Mouse (Mus musculus): Measurements from ENCODE around the gene Olfr802. TPM values are rescaled to one million over a fixed set of nuclear protein-coding genes. Genes with fewer than 3 reads are reported as not detected.

Olfr802 gene
- 0.03 TPM in 1 of 2 replicates, not detected in the other for polyA plus RNA-seq (2015; fragmentation: Nextera tagmentation; extraction: Ambion mirVana)

DNA sequence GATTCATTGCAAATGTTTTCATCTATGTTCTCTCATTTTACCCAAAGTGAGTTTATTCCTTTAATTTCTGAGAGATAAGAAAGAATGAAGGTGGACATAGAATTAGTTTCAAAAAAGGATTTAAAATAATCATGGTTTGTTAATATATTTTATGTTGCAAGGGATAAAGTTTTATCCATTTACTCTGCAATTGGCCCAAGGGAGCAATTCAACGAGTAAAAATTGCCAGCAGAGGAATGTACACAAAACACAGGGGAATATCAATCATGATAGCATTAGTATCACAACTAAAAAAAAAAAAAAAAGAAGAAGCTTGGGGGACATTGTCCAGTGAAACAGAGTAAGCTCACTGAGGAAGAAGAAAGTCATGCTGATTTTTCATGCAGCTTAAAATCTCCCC is at the start of gene Olfr802:
Gene Olfr802 (minus strand): TSS at position 101 of the 400 bp plus-strand sequence.
- no peaks in the 10 kb centered on the region for H3K4me1 ChIP-seq (ENCODE audit: insufficient read depth, low read length)
- H3K4me2 ChIP-seq (replicated peaks; ENCODE audit: low read depth, low read length) = no peak within 1 kb of the TSS
- no peak within 1 kb of the TSS for H3K4me3 ChIP-seq (ENCODE audit: low read length)
- ATAC-seq (ENCODE audit: low FRiP score, low TSS enrichment) = no peak
- no peaks in the 10 kb centered on the region for H3K36me3 ChIP-seq (ENCODE audit: insufficient read depth, low read length)
- H3K9me3 ChIP-seq (ENCODE audit: low read length) = no peaks in the 10 kb centered on the region
- no peak within 1 kb of the TSS for H3K9ac ChIP-seq (replicated peaks; ENCODE audit: low read length)
- no peak within 1 kb of the TSS for H3K27ac ChIP-seq (ENCODE audit: low read length)
- H3K27me3 ChIP-seq (ENCODE audit: insufficient read depth, low read length) = no peaks in the 10 kb centered on the region
- WGBS = 63% methylated on average over 1 of the region's 1 CpGs

DNA sequence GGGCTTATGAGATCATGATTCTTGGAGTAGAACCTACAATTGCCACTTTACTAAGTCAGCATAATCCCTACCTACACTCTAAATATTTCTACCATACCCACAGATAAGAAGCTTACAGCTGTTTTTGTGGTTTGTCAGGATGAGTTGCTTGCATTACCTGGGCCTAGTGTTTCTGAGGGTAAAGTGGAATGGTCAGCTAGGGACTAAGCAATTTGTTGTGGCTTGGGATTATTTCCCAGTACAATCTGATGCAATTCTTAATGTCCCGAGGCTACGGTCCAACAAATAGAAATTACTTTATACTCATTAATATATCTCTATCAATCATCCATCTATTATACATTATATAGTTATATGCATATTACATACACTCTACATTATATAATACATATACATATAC is 41.3 kb upstream of the Olfr802 start, which contains the start of gene Olfr805:
Gene Olfr805 (minus strand): TSS at position 101 of the 400 bp plus-strand sequence.
- H3K9me3 ChIP-seq (ENCODE audit: low read length) = no peaks in the 10 kb centered on the region
- no peaks in the 10 kb centered on the region for H3K36me3 ChIP-seq (ENCODE audit: insufficient read depth, low read length)
- H3K27me3 ChIP-seq (ENCODE audit: insufficient read depth, low read length) = no peaks in the 10 kb centered on the region
- WGBS = 89% methylated on average over 2 of the region's 2 CpGs
- H3K4me1 ChIP-seq (ENCODE audit: insufficient read depth, low read length) = no peaks in the 10 kb centered on the region
- no peak within 1 kb of the TSS for H3K27ac ChIP-seq (ENCODE audit: low read length)
- no peak for ATAC-seq (ENCODE audit: low FRiP score, low TSS enrichment)
- H3K9ac ChIP-seq (replicated peaks; ENCODE audit: low read length) = no peak within 1 kb of the TSS
- H3K4me3 ChIP-seq (ENCODE audit: low read length) = no peak within 1 kb of the TSS
- no peak within 1 kb of the TSS for H3K4me2 ChIP-seq (replicated peaks; ENCODE audit: low read depth, low read length)

DNA sequence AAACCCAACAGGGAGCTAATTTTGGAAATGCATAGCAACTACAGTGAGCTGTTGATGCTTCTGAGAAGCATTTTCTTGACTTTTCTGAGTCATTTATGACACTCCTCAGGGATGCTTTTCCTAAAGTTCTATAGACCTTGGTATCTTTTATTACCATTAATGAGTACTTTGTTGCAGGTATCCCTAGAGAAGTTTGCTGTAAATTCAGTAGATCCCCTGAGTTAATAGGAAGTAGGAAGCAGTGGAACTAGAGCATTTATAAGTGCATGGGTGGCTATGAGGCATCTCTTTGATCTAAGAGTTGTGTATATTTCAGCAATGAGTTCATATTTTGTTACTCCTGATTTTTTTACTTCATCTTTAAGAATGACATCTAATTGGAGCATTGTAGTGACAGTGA is 14.9 kb upstream of the Olfr802 start, which contains the start of gene Olfr804:
Gene Olfr804 (plus strand): TSS at position 301 of the 400 bp plus-strand sequence.
- Histone ChIP-seq H3K4me3 (ENCODE audit: low read length) (no peak within 1 kb of the TSS), H3K4me1 (ENCODE audit: insufficient read depth, low read length) (no peaks in the 10 kb centered on the region), H3K4me2 (replicated peaks; ENCODE audit: low read depth, low read length) (no peak within 1 kb of the TSS), H3K9ac (replicated peaks; ENCODE audit: low read length) (no peak within 1 kb of the TSS), H3K36me3 (ENCODE audit: insufficient read depth, low read length) (no peaks in the 10 kb centered on the region), H3K27ac (ENCODE audit: low read length) (no peak within 1 kb of the TSS), H3K9me3 (ENCODE audit: low read length) (no peaks in the 10 kb centered on the region), H3K27me3 (ENCODE audit: insufficient read depth, low read length) (no peaks in the 10 kb centered on the region)
- ATAC-seq (ENCODE audit: low FRiP score, low TSS enrichment) = no peak

GRCm38 (mm10) chr10:129694186-129694585 is 6.2 kb upstream of the Olfr802 start, which contains the start of gene Olfr803:
Gene Olfr803, minus strand, starts transcription at chr10:129694286.
- Histone ChIP-seq H3K9ac (replicated peaks; ENCODE audit: low read length) (no peak within 1 kb of the TSS), H3K4me1 (ENCODE audit: insufficient read depth, low read length) (no peaks in the 10 kb centered on the region), H3K9me3 (ENCODE audit: low read length) (no peaks in the 10 kb centered on the region), H3K27ac (ENCODE audit: low read length) (no peak within 1 kb of the TSS), H3K4me3 (ENCODE audit: low read length) (no peak within 1 kb of the TSS), H3K36me3 (ENCODE audit: insufficient read depth, low read length) (no peaks in the 10 kb centered on the region), H3K4me2 (replicated peaks; ENCODE audit: low read depth, low read length) (no peak within 1 kb of the TSS), H3K27me3 (ENCODE audit: insufficient read depth, low read length) (no peaks in the 10 kb centered on the region)
- no peak for ATAC-seq (ENCODE audit: low FRiP score, low TSS enrichment)
- 65% methylated on average over 2 of the region's 2 CpGs for WGBS

GRCm38 (mm10) chr10:129673765-129674164 is 14.2 kb downstream of the Olfr802 start, which contains the start of gene Olfr801:
Gene Olfr801, minus strand, starts transcription at chr10:129673865.
- 65% methylated on average over 1 of the region's 1 CpGs for WGBS
- Histone ChIP-seq H3K27ac (ENCODE audit: low read length) (no peak within 1 kb of the TSS), H3K4me3 (ENCODE audit: low read length) (no peak within 1 kb of the TSS), H3K9me3 (ENCODE audit: low read length) (no peaks in the 10 kb centered on the region), H3K4me1 (ENCODE audit: insufficient read depth, low read length) (no peaks in the 10 kb centered on the region), H3K27me3 (ENCODE audit: insufficient read depth, low read length) (no peaks in the 10 kb centered on the region), H3K4me2 (replicated peaks; ENCODE audit: low read depth, low read length) (no peak within 1 kb of the TSS), H3K36me3 (ENCODE audit: insufficient read depth, low read length) (no peaks in the 10 kb centered on the region), H3K9ac (replicated peaks; ENCODE audit: low read length) (no peak within 1 kb of the TSS)
- no peak for ATAC-seq (ENCODE audit: low FRiP score, low TSS enrichment)

- H3K4me3 ChIP-seq (ENCODE audit: low read length) = no peak within 1 kb of the TSS
- H3K9ac ChIP-seq (replicated peaks; ENCODE audit: low read length) = no peak within 1 kb of the TSS
- no peak within 1 kb of the TSS for H3K27ac ChIP-seq (ENCODE audit: low read length)
- H3K27me3 ChIP-seq (ENCODE audit: insufficient read depth, low read length) = no peaks in the 10 kb centered on the region
- H3K4me2 ChIP-seq (replicated peaks; ENCODE audit: low read depth, low read length) = no peak within 1 kb of the TSS
- ATAC-seq (ENCODE audit: low FRiP score, low TSS enrichment) = no peak
- H3K9me3 ChIP-seq (ENCODE audit: low read length) = no peaks in the 10 kb centered on the region
- H3K4me1 ChIP-seq (ENCODE audit: insufficient read depth, low read length) = no peaks in the 10 kb centered on the region
- no peaks in the 10 kb centered on the region for H3K36me3 ChIP-seq (ENCODE audit: insufficient read depth, low read length)
Observed at GRCm38 (mm10) chr10:129657394-129657793, 30.6 kb downstream of the Olfr802 start, which contains the start of gene Olfr800. Gene Olfr800, plus strand, starts transcription at chr10:129657694.

DNA sequence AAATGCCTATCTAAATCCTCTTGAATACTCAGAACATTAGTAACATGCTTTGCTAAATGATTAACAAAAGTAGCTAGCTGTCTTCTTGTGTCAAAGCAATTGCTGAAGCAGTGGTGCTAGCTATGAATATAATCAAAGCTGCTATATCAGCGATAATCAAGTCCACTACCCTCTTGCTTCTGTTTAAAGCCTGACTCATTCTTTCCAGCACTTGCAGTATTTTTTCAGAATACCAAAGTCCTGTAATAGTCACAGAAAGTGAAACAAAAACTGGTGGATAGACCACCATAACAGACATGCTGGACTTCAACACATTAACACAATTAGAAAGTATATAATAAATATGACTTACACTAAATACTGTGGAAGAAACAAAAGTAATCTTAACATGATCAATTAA is 36.2 kb downstream of the Olfr802 start:
- Histone ChIP-seq H3K9ac (replicated peaks; ENCODE audit: low read length) (no peak overlapping the region), H3K4me1 (ENCODE audit: insufficient read depth, low read length) (no peaks in the 10 kb centered on the region), H3K36me3 (ENCODE audit: insufficient read depth, low read length) (no peaks in the 10 kb centered on the region), H3K27ac (ENCODE audit: low read length) (no peak overlapping the region), H3K4me3 (ENCODE audit: low read length) (no peak overlapping the region), H3K9me3 (ENCODE audit: low read length) (no peaks in the 10 kb centered on the region), H3K4me2 (replicated peaks; ENCODE audit: low read depth, low read length) (no peak overlapping the region), H3K27me3 (ENCODE audit: insufficient read depth, low read length) (no peaks in the 10 kb centered on the region)
- 87% methylated on average over 1 of the region's 1 CpGs for WGBS
- no peak for ATAC-seq (ENCODE audit: low FRiP score, low TSS enrichment)

DNA sequence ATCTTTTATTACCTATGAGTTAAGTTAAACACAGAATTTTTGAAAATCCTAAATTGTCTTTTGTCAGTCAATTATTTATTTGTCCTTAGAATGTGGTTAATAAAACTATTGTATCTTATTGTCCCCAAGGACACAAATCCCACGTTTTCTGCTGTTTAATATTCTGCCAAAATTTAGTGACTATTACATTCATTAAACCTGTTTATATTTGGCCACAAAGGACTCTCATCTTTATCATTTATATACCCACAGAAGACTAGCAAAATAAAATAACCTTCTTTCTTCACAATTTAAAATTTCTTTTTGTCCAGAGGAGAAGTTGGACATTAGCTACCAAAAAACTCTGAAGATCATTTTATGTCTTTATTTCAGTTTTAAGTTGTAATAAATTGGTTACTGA is 50.8 kb downstream of the Olfr802 start, which contains the start of gene Olfr799:
Gene Olfr799 (plus strand): TSS at position 301 of the 400 bp plus-strand sequence.
- H3K27ac ChIP-seq (ENCODE audit: low read length) = no peak within 1 kb of the TSS
- no peak within 1 kb of the TSS for H3K4me3 ChIP-seq (ENCODE audit: low read length)
- H3K9ac ChIP-seq (replicated peaks; ENCODE audit: low read length) = no peak within 1 kb of the TSS
- no peak for ATAC-seq (ENCODE audit: low FRiP score, low TSS enrichment)
- 23% methylated on average over 1 of the region's 1 CpGs for WGBS
- H3K36me3 ChIP-seq (ENCODE audit: insufficient read depth, low read length) = no peaks in the 10 kb centered on the region
- H3K4me2 ChIP-seq (replicated peaks; ENCODE audit: low read depth, low read length) = no peak within 1 kb of the TSS
- no peaks in the 10 kb centered on the region for H3K27me3 ChIP-seq (ENCODE audit: insufficient read depth, low read length)
- no peaks in the 10 kb centered on the region for H3K4me1 ChIP-seq (ENCODE audit: insufficient read depth, low read length)
- no peaks in the 10 kb centered on the region for H3K9me3 ChIP-seq (ENCODE audit: low read length)

- no peaks in the 10 kb centered on the region for H3K36me3 ChIP-seq (ENCODE audit: insufficient read depth, low read length)
- H3K9me3 ChIP-seq (ENCODE audit: low read length) = no peaks in the 10 kb centered on the region
- no peak within 1 kb of the TSS for H3K4me3 ChIP-seq (ENCODE audit: low read length)
- no peak for ATAC-seq (ENCODE audit: low FRiP score, low TSS enrichment)
- H3K4me1 ChIP-seq (ENCODE audit: insufficient read depth, low read length) = no peaks in the 10 kb centered on the region
- 88% methylated on average over 1 of the region's 1 CpGs for WGBS
- no peaks in the 10 kb centered on the region for H3K27me3 ChIP-seq (ENCODE audit: insufficient read depth, low read length)
- no peak within 1 kb of the TSS for H3K9ac ChIP-seq (replicated peaks; ENCODE audit: low read length)
- no peak within 1 kb of the TSS for H3K4me2 ChIP-seq (replicated peaks; ENCODE audit: low read depth, low read length)
- H3K27ac ChIP-seq (ENCODE audit: low read length) = no peak within 1 kb of the TSS
Observed at GRCm38 (mm10) chr10:129627834-129628233, 60.1 kb downstream of the Olfr802 start, which contains the start of gene Olfr798. Gene Olfr798, minus strand, starts transcription at chr10:129627934.
